Mouse (Mus musculus) small intestine, adult 2 months (tissue): ENCODE data around the gene Fyn.

Experiments used
- CTCF ChIP-seq: fragments of 200-500 bp; IDR thresholded peaks from 2 replicates; pipeline ENCODE4 v1.5.1; 2012; ENCODE audit warnings: low read depth, mild to moderate bottlenecking, control low read depth, inconsistent platforms, low read length, moderate library complexity, mixed read lengths; ENCODE audit not compliant: insufficient replicate concordance, insufficient read length; ENCODE audit errors: extremely low read depth
- POLR2A ChIP-seq: fragments of 200-500 bp; IDR thresholded peaks from 2 replicates; pipeline ENCODE4 v1.6.1; 2012; ENCODE audit warnings: low read depth, mild to moderate bottlenecking, control low read depth, inconsistent platforms, low read length, moderate library complexity

DNA sequence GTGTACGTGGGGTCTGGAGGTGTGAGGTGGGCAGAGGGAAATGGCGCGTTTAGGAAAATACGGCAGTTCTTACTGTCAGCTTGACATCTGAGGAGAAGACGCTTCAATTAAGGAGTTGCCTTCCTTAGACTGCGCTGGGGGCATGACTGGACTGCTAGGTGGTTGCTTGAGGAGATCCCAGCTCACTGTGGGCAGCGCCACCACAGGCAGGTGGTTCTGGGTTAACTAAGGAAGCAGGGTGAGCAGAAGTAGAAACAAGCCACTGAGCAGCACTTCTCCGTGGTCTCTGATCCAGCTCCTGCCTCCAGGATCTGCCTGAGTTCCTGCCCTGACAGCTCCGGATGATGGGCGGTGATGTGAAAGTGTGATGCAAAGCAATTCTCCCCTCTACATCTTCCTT, 222.0 kb downstream of the Fyn start:
- TF ChIP-seq POLR2A (no peak), CTCF (no peak)
